Mouse (Mus musculus) small intestine, adult 2 months (tissue): ENCODE measurements at regions not wholly inside any gene's neighbourhood (a gene's known extent, or its start where the extent isn't known, plus 50 kb on each side); places are given as distances from the start of the nearest gene placed in this dataset.

Source experiments
- CTCF ChIP-seq: fragments of 200-500 bp; IDR thresholded peaks from 2 replicates; pipeline ENCODE4 v1.5.1; 2012; ENCODE audit warnings: low read depth, mild to moderate bottlenecking, control low read depth, inconsistent platforms, low read length, moderate library complexity, mixed read lengths; ENCODE audit not compliant: insufficient replicate concordance, insufficient read length; ENCODE audit errors: extremely low read depth
- POLR2A ChIP-seq: fragments of 200-500 bp; IDR thresholded peaks from 2 replicates; pipeline ENCODE4 v1.6.1; 2012; ENCODE audit warnings: low read depth, mild to moderate bottlenecking, control low read depth, inconsistent platforms, low read length, moderate library complexity

DNA sequence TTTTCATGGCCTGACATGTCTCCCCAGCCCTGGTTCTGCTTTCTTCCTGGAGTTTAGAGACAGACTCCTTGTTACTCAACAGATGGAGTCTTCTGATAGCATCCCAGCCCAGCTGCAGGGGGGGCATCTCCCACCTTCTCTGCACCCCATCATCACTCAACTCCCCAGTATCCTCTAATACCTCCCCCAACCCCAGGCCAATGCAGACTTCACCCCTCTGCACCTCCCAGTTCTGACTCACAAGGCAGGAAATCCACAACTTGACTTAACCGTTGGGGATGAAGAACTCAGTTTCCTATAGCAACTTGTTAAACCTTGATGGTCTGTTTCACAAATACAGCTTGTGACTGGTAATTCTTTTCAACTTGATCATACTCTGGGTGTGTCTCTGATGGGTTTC, 73.7 kb upstream of the Rreb1 start:
- TF ChIP-seq CTCF (no peak), POLR2A (no peak)
